Mouse (Mus musculus) activated CD4-positive, CD25-positive, alpha-beta regulatory T cell, adult 9 weeks (primary cell): ENCODE data around the gene Arhgap40. TPM values are rescaled to one million over a fixed set of nuclear protein-coding genes. Genes with fewer than 3 reads are reported as not detected.

ENCODE experiments used
- polyA plus RNA-seq: library from polyadenylated mRNA; unstranded; fragments of 100-300 nt; shearing (Covaris generic); gene quantifications from one replicate; pipeline ENCODE4 v1.2.1, GENCODE M21; 2017

Gene Arhgap40
- polyA plus RNA-seq, result not detected

DNA sequence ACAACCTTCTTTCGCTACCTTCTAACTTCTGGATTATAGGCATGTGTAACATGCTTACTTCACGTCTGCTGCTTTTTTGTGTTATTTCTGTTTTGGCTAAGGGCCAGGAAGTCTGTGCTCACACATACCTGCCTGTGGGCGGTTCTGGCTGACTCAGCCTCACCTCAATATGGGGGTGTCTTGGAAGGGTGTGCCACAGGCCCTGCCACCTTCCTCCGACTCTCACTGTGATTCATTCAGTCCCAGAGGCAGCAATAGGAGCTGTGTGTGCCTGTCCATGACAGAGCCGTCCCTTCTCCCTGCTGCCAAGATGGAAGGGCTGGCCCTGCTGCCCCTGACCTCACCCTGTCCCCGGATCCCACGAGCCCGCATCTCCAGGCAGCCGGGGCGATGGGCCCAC is at the start of gene Arhgap40:
Arhgap40 (plus strand) TSS at position 269 of the 400 bp plus-strand sequence.

DNA sequence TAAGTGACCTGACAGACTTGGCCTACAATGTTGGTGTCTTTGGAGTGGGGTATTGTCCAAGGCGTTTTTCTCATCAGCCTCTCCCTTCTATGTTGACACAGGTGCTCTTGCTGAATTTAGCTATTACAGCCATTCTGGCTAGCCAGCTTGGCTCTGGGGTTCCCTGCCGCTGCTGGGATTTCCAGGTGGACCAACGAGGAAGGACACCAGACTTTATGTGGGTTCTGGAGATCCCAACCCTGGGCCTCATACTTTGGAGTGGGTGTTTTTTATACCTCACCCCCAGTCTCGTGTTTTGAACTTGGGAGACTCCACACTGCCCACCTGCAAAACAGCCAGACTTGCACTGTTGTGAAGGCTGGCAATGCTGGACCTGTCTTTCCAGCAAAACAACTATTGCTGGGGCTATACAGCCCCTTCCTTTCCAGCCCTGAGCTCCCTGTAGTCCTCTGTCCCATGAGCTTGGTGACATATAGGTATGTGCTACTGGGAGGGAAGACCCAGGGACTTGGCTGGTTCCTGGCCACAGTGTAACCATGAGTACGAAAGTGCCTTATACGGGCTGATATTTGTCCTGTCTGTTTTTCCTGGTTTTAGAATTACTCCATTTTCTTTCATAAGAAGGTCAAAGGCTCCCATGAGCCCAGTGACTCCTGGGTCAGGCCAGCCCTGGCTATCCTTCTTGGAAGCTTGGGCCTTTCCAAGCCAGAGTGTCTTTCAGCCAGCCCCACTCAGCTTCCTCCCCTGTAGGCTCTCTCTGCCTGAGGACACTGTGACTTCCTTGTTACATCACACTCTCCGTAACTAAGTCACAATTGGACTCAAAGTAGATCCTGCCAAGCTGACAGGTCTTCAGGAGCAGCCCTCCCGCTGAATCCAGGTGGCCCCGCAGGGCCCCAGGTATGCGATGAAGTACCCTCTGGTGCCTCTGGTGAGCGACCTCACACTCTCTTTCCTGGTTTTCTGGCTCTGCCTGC is 10.5 kb upstream of the Arhgap40 start, which contains the start of gene Adig:
Adig (plus strand) TSS at position 777 of the 977 bp plus-strand sequence.

Other genes starting within 250 kb of the Arhgap40 start
- 0.84 TPM for gene Lbp, start 206.3 kb upstream of the Arhgap40 start, polyA plus RNA-seq
- not detected for gene Snhg11, start 137.2 kb upstream of the Arhgap40 start, polyA plus RNA-seq
- gene Ralgapb, start 102.9 kb upstream of the Arhgap40 start, polyA plus RNA-seq, result 6.9 TPM
- gene Adig, start 10.2 kb upstream of the Arhgap40 start, polyA plus RNA-seq, result not detected
- gene Slc32a1, start 98.0 kb downstream of the Arhgap40 start, polyA plus RNA-seq, result not detected
- 1.6 TPM for gene Actr5, start 112.1 kb downstream of the Arhgap40 start, polyA plus RNA-seq
- 47.2 TPM for gene Ppp1r16b, start 152.6 kb downstream of the Arhgap40 start, polyA plus RNA-seq